Mouse (Mus musculus): Measurements from ENCODE around the gene Tdrd5.

- TF ChIP-seq CTCF (IDR thresholded peaks at IDR 0.05; ENCODE audit: borderline replicate concordance, insufficient read depth, low read length) (no peak), POLR2A (IDR thresholded peaks at IDR 0.05; ENCODE audit: low read depth, low read length) (no peak)
Measured at GRCm38 (mm10) chr1:156273647-156274046, 29.8 kb downstream of the Tdrd5 start.

All from embryonic fibroblast, embryonic 13.5 days (primary cell).